Mouse (Mus musculus): ENCODE data around the gene Rbfox3. TPM values are rescaled to one million over a fixed set of nuclear protein-coding genes. Genes with fewer than 3 reads are reported as not detected.

Rbfox3 gene
- total RNA-seq, 2 experiments from 2014 or later = 276 to 303 TPM

DNA sequence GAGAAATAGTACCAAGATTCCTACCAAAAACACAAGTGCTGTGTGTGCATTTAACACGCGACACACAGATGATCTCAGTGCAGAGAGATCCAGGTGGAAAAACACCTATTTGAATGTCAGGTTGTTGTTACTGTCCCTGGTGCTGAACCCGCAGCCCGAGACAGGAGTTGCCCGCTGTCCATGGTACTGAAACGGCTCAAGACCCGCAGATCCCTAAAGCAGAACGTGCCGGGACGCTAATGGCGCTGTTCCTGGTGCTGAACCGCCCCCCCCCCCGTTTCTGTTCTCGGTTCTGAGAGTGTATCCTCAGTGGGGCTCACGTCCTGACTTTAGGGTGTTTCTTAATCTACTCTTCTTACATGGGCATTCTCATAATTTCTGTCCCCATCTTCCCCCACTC is 326.6 kb downstream of the Rbfox3 start:
- Histone ChIP-seq H3K4me3 (no peak overlapping the region), H3K27ac (no peak overlapping the region)
- TF ChIP-seq CTCF (conservative IDR thresholded peaks at IDR 0.05) = no peak
- DNase-seq (ENCODE audit: low spot score in 2 of 2) = no peak

DNA sequence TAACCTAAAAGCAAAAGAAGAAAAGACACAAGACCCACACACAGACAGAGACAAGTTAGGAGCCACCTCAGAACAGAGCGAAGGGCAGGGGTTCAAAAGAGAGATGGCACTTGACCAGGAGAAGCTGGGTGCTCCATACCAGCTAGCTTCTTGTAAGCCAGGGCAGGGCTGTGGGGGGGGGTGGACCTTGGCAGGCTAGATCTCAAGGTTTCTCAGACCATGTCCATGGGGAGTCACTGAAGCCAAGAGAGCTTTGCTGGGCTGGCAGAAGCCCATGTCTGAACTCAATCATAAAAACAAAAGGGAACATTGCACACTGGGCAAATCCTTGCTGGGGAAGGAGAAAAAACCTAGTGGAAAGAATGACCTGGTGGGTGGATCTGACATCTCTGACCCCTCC is 327.4 kb downstream of the Rbfox3 start:
- TF ChIP-seq CTCF (conservative IDR thresholded peaks at IDR 0.05) = no peak
- DNase-seq (ENCODE audit: low spot score in 2 of 2) = no peak
- no peak overlapping the region for H3K4me3 ChIP-seq
- H3K27ac ChIP-seq = no peak overlapping the region

DNA sequence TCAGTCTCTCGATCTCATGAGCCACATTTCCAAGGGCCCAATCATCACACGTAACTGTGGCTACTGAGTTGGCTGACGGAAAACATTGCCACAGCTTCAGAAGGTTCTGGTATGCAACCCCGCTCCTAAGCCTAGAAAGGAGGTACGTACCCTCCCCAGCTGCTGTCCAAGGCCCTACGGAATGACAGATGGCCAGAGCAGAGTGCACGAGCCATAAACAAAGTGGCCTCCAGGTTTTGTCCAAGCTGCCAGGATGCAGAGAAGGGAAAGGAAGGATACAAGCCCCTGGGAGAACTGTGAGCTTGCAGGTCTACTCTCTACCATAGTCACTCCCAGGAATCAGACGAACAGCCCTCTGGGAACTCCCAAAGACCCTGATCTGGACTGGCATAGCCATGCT is 327.8 kb downstream of the Rbfox3 start:
- TF ChIP-seq CTCF (conservative IDR thresholded peaks at IDR 0.05) = no peak
- Histone ChIP-seq H3K27ac (no peak overlapping the region), H3K4me3 (no peak overlapping the region)
- no peak for DNase-seq (ENCODE audit: low spot score in 2 of 2)

DNA sequence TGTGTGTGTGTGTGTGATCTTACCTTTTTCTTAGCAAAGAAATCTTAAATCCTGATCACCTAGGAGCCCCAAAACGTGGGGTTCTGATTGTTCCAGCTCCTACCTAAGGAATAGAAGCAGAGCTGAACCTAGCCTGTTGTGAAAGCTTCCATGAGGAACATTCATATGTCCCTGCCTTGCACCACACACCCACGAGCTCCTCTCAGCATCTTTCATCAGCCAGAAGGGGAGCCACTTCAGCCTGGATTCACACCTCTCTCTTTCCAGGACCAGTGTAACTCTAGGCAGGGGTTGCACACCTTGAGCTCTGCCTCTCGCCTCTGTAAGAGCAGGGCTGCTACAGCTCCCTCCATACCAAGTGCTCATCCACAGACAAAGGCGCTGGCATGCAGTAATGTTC is 330.4 kb downstream of the Rbfox3 start:
- Histone ChIP-seq H3K27ac (peak overlapping the region; percentile 28; the same call in 1 of the 2 replicates), H3K4me3 (no peak overlapping the region)
- TF ChIP-seq CTCF (conservative IDR thresholded peaks at IDR 0.05) = no peak
- no peak for DNase-seq (ENCODE audit: low spot score in 2 of 2)

DNA sequence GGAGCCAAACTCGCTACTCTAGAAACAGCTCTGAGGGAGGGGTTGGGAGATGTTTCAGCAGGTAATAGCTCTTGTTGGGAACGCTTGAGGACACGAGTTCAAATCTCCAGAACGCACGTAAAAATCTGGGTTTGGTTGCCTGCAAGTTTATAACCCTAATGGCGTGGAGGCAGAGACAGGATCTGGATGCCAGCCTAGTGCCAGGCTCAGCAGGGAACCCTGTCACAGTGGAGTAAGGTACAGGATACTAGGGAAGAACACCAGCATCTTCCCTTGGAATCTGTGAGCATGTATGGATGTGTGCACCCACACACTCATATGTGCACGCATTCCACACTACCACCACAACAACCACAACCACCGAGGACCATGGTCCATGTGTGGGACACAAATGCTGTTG is 331.8 kb downstream of the Rbfox3 start:
- H3K4me3 ChIP-seq = no peak overlapping the region
- TF ChIP-seq CTCF (conservative IDR thresholded peaks at IDR 0.05) = no peak
- DNase-seq (ENCODE audit: low spot score in 2 of 2) = no peak
- H3K27ac ChIP-seq = no peak overlapping the region

DNA sequence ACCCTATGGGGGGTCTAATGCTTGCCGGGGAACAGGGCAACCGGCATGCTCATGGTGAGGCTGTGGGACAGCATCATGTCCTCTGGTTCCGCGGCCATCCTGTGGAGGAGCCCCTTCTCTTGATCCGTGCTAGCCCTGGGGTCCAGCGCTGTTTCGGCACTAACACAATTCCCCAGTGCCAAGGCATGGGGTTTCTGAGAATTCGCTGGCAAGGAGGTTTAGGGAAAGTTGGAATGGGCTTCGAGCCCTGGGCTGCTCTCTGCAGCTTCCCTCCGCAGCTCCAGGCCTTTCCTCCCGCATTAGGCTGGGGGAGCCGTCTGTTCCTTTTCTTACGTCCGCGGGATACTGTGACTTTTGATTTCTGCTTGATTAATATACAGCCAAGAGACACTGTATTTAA is 334.1 kb downstream of the Rbfox3 start:
- peak overlapping the region; percentile 33; the same call in 1 of the 2 replicates for H3K27ac ChIP-seq
- no peak overlapping the region for H3K4me3 ChIP-seq
- no peak for TF ChIP-seq CTCF (conservative IDR thresholded peaks at IDR 0.05)
- DNase-seq (ENCODE audit: low spot score in 2 of 2) = no peak

DNA sequence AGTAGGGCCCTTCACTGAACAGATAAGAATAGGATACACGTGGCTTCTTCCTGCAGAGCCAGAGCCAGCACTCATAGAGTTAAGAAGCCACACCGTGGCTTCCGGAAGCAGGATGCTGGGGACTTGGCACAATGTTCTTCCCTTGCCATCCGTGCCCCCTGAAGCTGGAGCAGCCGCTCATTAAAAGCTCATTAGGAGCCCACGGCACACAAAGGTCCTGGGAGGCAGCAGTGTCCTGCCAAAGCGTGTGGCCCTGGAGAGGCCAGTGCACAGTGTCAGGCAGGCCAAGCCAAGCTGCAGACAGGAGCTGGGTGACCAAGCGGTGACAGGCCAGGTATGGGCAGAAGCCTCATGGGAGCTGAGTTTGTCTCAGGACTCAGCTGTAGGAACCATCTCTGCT is 334.8 kb downstream of the Rbfox3 start:
- Histone ChIP-seq H3K4me3 (no peak overlapping the region), H3K27ac (no peak overlapping the region)
- no peak for TF ChIP-seq CTCF (conservative IDR thresholded peaks at IDR 0.05)
- DNase-seq (ENCODE audit: low spot score in 2 of 2) = no peak

DNA sequence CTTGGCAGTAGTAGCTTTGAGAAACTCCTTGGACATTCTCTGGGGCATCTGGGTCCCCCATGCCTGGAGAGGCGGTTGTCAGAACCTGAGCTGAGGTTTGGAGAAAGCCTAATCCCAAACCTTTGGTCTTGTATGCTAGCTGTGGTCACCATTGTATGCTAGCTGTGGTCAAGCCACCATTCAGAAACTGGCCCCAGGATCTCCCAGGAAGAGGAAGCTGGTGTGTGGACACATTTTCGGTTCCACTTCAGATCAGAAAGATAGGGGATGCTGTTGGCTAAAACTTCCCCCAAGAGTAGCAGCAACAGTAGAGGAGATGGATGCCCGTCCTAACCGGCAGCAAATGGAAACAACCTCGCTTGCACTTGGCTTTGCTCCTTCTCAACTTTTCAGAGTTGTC is 337.0 kb downstream of the Rbfox3 start:
- peak; percentile 29; the same call in 1 of the 2 replicates for TF ChIP-seq CTCF (conservative IDR thresholded peaks at IDR 0.05)
- Histone ChIP-seq H3K4me3 (no peak overlapping the region), H3K27ac (no peak overlapping the region)
- no peak for DNase-seq (ENCODE audit: low spot score in 2 of 2)

DNA sequence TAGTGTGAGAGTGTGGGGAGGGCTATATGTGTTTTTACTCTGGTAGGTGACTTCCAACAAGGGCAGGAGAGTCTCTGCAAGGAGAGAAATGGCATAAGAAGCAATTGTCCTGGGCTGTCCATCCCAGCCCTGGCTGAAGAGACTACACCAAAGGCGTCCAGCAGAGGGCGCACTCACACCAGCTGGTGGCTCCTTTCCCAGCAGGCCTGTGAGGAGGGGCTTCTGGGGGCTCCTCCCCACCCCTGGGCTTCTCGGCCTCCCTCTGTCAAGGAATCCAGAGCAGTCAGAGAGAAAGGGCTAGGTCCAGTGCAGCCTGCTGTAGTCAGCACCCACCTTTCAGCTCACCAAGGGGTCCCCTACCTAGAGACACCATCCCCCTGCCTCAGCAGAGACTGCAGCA is 337.8 kb downstream of the Rbfox3 start:
- no peak overlapping the region for H3K27ac ChIP-seq
- peak; percentile 95 for TF ChIP-seq CTCF (conservative IDR thresholded peaks at IDR 0.05)
- no peak overlapping the region for H3K4me3 ChIP-seq
- peak; percentile 38 to 65 for DNase-seq (ENCODE audit: low spot score in 2 of 2)

DNA sequence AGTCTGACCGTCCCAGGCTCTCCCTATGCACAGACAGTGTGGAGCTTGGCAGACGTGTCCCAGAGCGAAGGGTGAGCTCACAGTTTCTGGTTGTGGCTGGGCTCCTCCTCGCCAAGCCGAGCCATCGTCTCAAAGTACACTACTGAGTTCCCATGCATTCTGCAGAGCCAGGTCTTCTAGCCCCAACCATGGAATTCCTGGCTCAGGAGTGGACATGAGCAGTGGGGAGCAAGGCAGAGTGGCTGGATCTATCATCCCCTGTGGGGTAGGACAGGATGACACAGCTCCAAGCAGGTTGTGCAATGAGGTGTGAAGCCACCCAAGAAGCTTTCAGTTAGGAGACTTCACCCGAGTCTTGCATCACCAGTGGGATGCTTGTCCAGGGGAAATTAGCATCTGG is 338.4 kb downstream of the Rbfox3 start:
- DNase-seq (ENCODE audit: low spot score in 2 of 2) = no peak
- TF ChIP-seq CTCF (conservative IDR thresholded peaks at IDR 0.05) = no peak
- no peak overlapping the region for H3K27ac ChIP-seq
- H3K4me3 ChIP-seq = no peak overlapping the region

DNA sequence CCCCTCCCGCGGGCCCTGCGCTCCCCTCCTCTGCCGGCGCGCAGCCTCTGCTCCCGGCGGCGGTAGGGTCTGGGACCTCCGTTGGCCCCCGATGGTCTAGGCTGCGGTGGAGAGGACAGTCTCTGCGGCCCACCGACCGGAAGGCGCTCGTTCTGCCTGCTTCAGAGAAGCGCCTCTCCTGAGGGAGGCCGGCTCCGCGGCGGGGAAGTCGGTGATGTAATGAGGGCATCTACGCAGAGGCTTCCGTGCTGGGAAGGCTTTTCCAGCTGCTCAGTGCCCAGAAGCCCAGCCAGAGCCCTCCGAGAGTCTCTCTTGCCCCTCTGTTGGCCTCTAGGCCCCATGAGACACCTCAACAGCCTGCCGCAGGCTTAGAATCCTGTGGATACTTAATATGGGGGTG is 341.2 kb downstream of the Rbfox3 start:
- DNase-seq (ENCODE audit: low spot score in 2 of 2) = no peak
- Histone ChIP-seq H3K4me3 (peak overlapping the region; percentile 61), H3K27ac (peak overlapping the region; percentile 79)
- TF ChIP-seq CTCF (conservative IDR thresholded peaks at IDR 0.05) = no peak

DNA sequence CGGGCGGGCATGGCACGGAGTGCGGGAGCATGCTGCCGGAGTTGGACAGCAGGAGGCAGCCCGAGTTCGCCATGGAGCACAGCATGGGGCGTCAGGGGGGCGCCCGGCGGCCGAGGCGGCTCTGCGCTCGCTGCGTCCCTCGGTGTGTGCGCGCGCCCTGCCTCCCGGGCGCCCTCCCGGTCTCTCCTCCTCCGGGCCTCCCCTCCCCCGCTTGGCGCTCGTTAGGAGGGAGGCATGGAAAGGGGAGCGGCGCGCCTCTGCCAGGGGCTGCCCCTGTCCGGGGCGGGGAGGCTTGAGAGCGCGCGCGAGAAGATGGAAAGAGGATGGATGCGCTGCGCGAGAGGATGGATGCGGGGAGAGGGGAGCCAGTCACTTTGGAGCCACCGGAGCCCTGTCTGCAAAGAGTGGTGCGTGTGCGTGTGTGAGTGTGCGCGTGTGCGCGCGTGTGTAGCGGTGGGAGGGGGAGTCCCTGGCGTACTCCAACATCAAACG is 341.8 kb downstream of the Rbfox3 start:
- H3K27ac ChIP-seq = peak overlapping the region; percentile 79; the same call in 1 of the 2 replicates
- H3K4me3 ChIP-seq = peak overlapping the region; percentile 61
- peak; percentile 25 to 39 for DNase-seq (ENCODE audit: low spot score in 2 of 2)
- TF ChIP-seq CTCF (conservative IDR thresholded peaks at IDR 0.05) = no peak; the same call in 1 of the 2 replicates

DNA sequence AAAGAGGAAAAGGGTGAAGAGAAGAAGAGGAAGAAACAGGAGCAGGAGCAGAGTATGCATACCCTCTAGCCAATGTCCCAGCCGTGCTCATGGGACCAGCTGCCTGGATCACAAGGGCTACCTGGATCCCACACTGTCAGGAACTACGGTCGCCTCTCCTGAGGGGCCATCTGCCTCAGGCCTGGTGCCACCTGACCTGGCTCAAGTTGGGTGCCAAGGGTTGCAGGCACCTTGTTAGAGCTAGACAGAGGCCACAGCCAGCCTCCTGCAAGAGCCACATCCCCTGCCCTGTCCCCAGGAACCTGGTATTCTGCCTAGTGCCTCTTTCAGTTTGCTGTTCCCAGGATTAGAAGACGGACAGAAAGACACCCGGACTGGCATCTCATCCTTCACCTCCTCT is 347.5 kb downstream of the Rbfox3 start:
- no peak for DNase-seq (ENCODE audit: low spot score in 2 of 2)
- Histone ChIP-seq H3K27ac (no peak overlapping the region), H3K4me3 (no peak overlapping the region)
- no peak for TF ChIP-seq CTCF (conservative IDR thresholded peaks at IDR 0.05)

DNA sequence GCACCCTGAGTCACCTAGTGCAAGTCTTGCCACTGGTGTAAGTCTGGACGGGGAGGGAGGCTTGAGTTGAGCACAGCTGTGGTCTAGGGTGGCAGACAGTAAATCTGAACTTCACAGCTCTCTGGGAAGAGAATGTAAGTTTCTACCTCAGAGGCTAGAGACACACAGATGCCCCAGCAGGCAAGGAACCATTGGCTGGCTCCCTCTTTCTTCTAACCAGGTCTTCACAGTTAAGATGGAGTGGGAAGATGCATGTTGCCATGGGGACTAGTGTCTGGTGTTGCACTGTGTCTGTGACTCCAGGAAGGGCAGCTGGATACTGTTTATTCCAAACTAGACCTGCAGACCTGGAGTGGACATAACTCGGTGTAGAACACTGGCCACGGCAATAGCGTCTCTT is 348.6 kb downstream of the Rbfox3 start:
- H3K4me3 ChIP-seq = no peak overlapping the region

DNA sequence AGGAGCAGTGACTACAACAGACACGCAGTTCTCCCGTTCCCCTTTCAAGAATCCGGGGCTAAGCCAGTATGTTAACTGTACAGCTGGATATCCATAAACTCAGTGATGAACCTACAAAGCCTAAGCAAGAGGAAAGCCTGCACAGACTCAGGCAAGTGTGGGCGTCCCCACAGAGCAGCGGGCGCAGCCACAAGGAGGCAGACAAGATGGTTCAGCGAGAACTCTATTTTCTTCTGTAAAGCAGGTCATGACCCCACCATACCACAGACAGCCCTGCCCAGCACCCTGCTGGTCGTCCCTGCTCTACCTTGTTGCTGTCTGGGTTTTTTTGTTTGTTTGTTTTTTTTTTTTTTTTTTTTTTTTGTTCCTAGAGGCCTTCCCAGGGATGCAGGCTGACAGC is 353.2 kb downstream of the Rbfox3 start:
- peak; percentile 54 for TF ChIP-seq CTCF (conservative IDR thresholded peaks at IDR 0.05)
- Histone ChIP-seq H3K4me3 (no peak overlapping the region), H3K27ac (peak overlapping the region; percentile 57; the same call in 1 of the 2 replicates)
- peak in 1 of 2 experiments; percentile 30 for DNase-seq (ENCODE audit: low spot score in 2 of 2)

More for the DNA sequence above, 348.6 kb downstream of the Rbfox3 start:
- DNase-seq (ENCODE audit: low spot score in 2 of 2) = no peak
- no peak for TF ChIP-seq CTCF (conservative IDR thresholded peaks at IDR 0.05)
- peak overlapping the region; percentile 1; the same call in 1 of the 2 replicates for H3K27ac ChIP-seq

Measured in layer of hippocampus, adult 2 months (tissue).